Mouse (Mus musculus): ENCODE data around the gene Dll4.

The Dll4 gene

GRCm38 (mm10) chr2:119325568-119326143, at the start of gene Dll4:
TSS of gene Dll4 (plus strand) at chr2:119325784.
- no peak for DNase-seq (ENCODE audit: low spot score)

GRCm38 (mm10) chr2:119276926-119277325, 48.7 kb upstream of the Dll4 start:
- no peak for DNase-seq (ENCODE audit: low spot score)

GRCm38 (mm10) chr2:119277810-119278209, 47.8 kb upstream of the Dll4 start:
- no peak for DNase-seq (ENCODE audit: low spot score)

GRCm38 (mm10) chr2:119281899-119282565, 43.6 kb upstream of the Dll4 start:
- no peak for DNase-seq (ENCODE audit: low spot score)

- DNase-seq (ENCODE audit: low spot score): no peak
These were observed 38.2 kb upstream of the Dll4 start for GRCm38 (mm10) chr2:119287372-119287771.

GRCm38 (mm10) chr2:119288270-119288882, 37.2 kb upstream of the Dll4 start, which contains the start of gene Vps18:
TSS of gene Vps18 (plus strand) at chr2:119288740.
- DNase-seq (ENCODE audit: low spot score): peak; percentile 94

GRCm38 (mm10) chr2:119289014-119289416, 36.6 kb upstream of the Dll4 start:
- no peak for DNase-seq (ENCODE audit: low spot score)

GRCm38 (mm10) chr2:119292281-119292680, 33.3 kb upstream of the Dll4 start:
- DNase-seq (ENCODE audit: low spot score): no peak

GRCm38 (mm10) chr2:119292852-119293251, 32.7 kb upstream of the Dll4 start:
- no peak for DNase-seq (ENCODE audit: low spot score)

- no peak for DNase-seq (ENCODE audit: low spot score)
These were observed 32.3 kb upstream of the Dll4 start for GRCm38 (mm10) chr2:119293311-119293710.

GRCm38 (mm10) chr2:119293776-119294390, 31.7 kb upstream of the Dll4 start:
- no peak for DNase-seq (ENCODE audit: low spot score)

GRCm38 (mm10) chr2:119294411-119294810, 31.2 kb upstream of the Dll4 start:
- no peak for DNase-seq (ENCODE audit: low spot score)

- no peak for DNase-seq (ENCODE audit: low spot score)
These were observed 28.8 kb upstream of the Dll4 start for GRCm38 (mm10) chr2:119296756-119297155.

GRCm38 (mm10) chr2:119297506-119297905, 28.1 kb upstream of the Dll4 start:
- DNase-seq (ENCODE audit: low spot score): no peak

- no peak for DNase-seq (ENCODE audit: low spot score)
These were observed 27.3 kb upstream of the Dll4 start for GRCm38 (mm10) chr2:119298330-119298729.

GRCm38 (mm10) chr2:119298839-119299238, 26.7 kb upstream of the Dll4 start:
- DNase-seq (ENCODE audit: low spot score): no peak

GRCm38 (mm10) chr2:119299981-119300818, 25.4 kb upstream of the Dll4 start:
- DNase-seq (ENCODE audit: low spot score): no peak

GRCm38 (mm10) chr2:119300819-119301493, 24.6 kb upstream of the Dll4 start:
- DNase-seq (ENCODE audit: low spot score): no peak

- no peak for DNase-seq (ENCODE audit: low spot score)
These were observed 22.7 kb upstream of the Dll4 start for GRCm38 (mm10) chr2:119302876-119303275.

- DNase-seq (ENCODE audit: low spot score): no peak
These were observed 21.2 kb upstream of the Dll4 start for GRCm38 (mm10) chr2:119304391-119304790.

- DNase-seq (ENCODE audit: low spot score): no peak
These were observed 20.8 kb upstream of the Dll4 start for GRCm38 (mm10) chr2:119304798-119305208.

Data from layer of hippocampus, adult 9-10 months (tissue).